Comparison of ENCODE assay signal across 8 mouse cellular contexts in genomic region chr14:45423220-45423619, GRCm38 (mm10). TPM values are rescaled to one million over a fixed set of nuclear protein-coding genes. Genes with fewer than 3 reads are reported as not detected.
DNase-seq lines count a peak whose midpoint lies in the region; ATAC-seq and TF ChIP-seq lines count a peak whose summit lies in the region.
"Had no signal": no experiment of that assay in that cellular context is flagged by ENCODE, and none has a peak within 500 bp of the region (broad histone marks: within the 10 kb centered on the region; RNA-seq: fewer than 3 reads in every experiment).

No protein-coding gene starts in this region.

- peak; percentile 23; the same call in 1 of the 2 replicates for TF ChIP-seq CTCF in lung, adult 2 months (IDR thresholded peaks at IDR 0.05; ENCODE audit: insufficient read depth, low read length)

- H3K4me2 ChIP-seq in hindbrain, embryonic 15.5 days, result no peak overlapping the region
- H3K4me2 ChIP-seq: heart, embryonic 15.5 days had no signal

- H3K9ac ChIP-seq in hindbrain, embryonic 15.5 days, result no peak overlapping the region
- H3K9ac ChIP-seq: heart, embryonic 15.5 days had no signal

- H3K27ac ChIP-seq in hindbrain, embryonic 15.5 days (replicated peaks), result no peak overlapping the region
- H3K27ac ChIP-seq: heart, embryonic 15.5 days had no signal

- peak; percentile 79 for ATAC-seq in hindbrain, embryonic 15.5 days (ENCODE audit: low FRiP score, low read depth)

- no peaks in the 10 kb centered on the region for H3K9me3 ChIP-seq in hindbrain, embryonic 15.5 days

- no peaks in the 10 kb centered on the region for H3K4me1 ChIP-seq in hindbrain, embryonic 15.5 days (replicated peaks)
- no peaks in the 10 kb centered on the region for H3K4me1 ChIP-seq in lung, adult 2 months (ENCODE audit: control insufficient read depth, insufficient read depth, low read length)
- H3K4me1 ChIP-seq: heart, embryonic 15.5 days had no signal

- DNase-seq in right cerebral cortex, adult 18-20 months, result peak; percentile 33
- no peak for DNase-seq in right cerebral cortex, postnatal 14 days
- DNase-seq in R1 (ENCODE audit: low read depth, low spot score), result peak; percentile 81
- DNase-seq in cerebellum, adult 9-11 months, result peak; percentile 25
- DNase-seq in lung, adult 2 months, result peak; percentile 14
- peak; percentile 89 for DNase-seq in retina, embryonic 14.5 days (ENCODE audit: low spot score)

- TF ChIP-seq POLR2A in lung, adult 2 months (IDR thresholded peaks at IDR 0.05; ENCODE audit: borderline replicate concordance, extremely low read depth, low read depth, low read length), result no peak

- 12% methylated on average over 5 of the region's 5 CpGs for WGBS in hindbrain, embryonic 15.5 days
- WGBS in lung, adult 2 months, result 4% methylated on average over 5 of the region's 5 CpGs

- H3K27me3 ChIP-seq in hindbrain, embryonic 15.5 days, result no peaks in the 10 kb centered on the region
- H3K27me3 ChIP-seq: heart, embryonic 15.5 days had no signal

- H3K4me3 ChIP-seq in hindbrain, embryonic 15.5 days, result no peak overlapping the region
- no peak overlapping the region for H3K4me3 ChIP-seq in lung, adult 2 months (replicated peaks; ENCODE audit: extremely low read depth, low read depth, low read length)
- H3K4me3 ChIP-seq: heart, embryonic 15.5 days had no signal

- H3K36me3 ChIP-seq in hindbrain, embryonic 15.5 days, result no peaks in the 10 kb centered on the region
- H3K36me3 ChIP-seq: heart, embryonic 15.5 days had no signal

RNA-seq across cellular contexts. Expression of gene Gnpnat1, which starts 18.5 kb away (rescaled TPM):
- polyA plus RNA-seq in hindbrain, embryonic 15.5 days (2015; fragmentation: Nextera tagmentation; extraction: Ambion mirVana), result 27.0 and 31.6 TPM in 2 replicates
- 3.2 and 3.7 TPM in 2 replicates for polyA plus RNA-seq in lung, adult 2 months (2012; rRNA removed)
